Mouse (Mus musculus) retina, adult 2 months (tissue): ENCODE results near the gene Tcaf3.

Experiments used
- DNase-seq: peaks from one replicate; pipeline ENCODE4 v3.0.0-alpha.2; 2012; ENCODE audit warnings: low read depth, low spot score

Gene Tcaf3

GRCm38 (mm10) chr6:42542036-42543031 lies 55.2 kb downstream of the Tcaf3 start:
- no peak for DNase-seq

- DNase-seq, result no peak
These were observed 56.8 kb downstream of the Tcaf3 start for GRCm38 (mm10) chr6:42540681-42541080.

GRCm38 (mm10) chr6:42539711-42540110 lies 57.8 kb downstream of the Tcaf3 start:
- no peak for DNase-seq
